9 mouse cellular contexts compared by ENCODE assay signal in genomic region chr7:107787977-107788620, GRCm38 (mm10). TPM values are rescaled to one million over a fixed set of nuclear protein-coding genes. Genes with fewer than 3 reads are reported as not detected.
DNase-seq lines count a peak whose midpoint lies in the region; TF ChIP-seq lines count a peak whose summit lies in the region.
"Had no signal": no experiment of that assay in that cellular context is flagged by ENCODE, and none has a peak within 500 bp of the region (broad histone marks: within the 10 kb centered on the region; RNA-seq: fewer than 3 reads in every experiment).

No protein-coding gene starts in this region.

- DNase-seq in kidney, adult 18-20 months: peak; percentile 10
- DNase-seq in kidney, adult 11 months: no peak
- peak; percentile 33 for DNase-seq in ES-E14 (ENCODE audit: low read depth, low spot score)
- peak; percentile 10 for DNase-seq in embryo, embryonic 9.5 days (ENCODE audit: extremely low spot score)
- DNase-seq in layer of hippocampus, adult 9-10 months (ENCODE audit: low spot score): peak; percentile 16
- DNase-seq in retina, postnatal 7 days (ENCODE audit: low read depth, low spot score): peak; percentile 17
- no peak for DNase-seq in gastrocnemius, postnatal 14 days
- no peak for DNase-seq in thymus, adult 2 months

- no peak for TF ChIP-seq CTCF in thymus, adult 2 months (IDR thresholded peaks at IDR 0.05; ENCODE audit: borderline replicate concordance, control insufficient read depth, extremely low read depth, insufficient read depth, low read length, poor library complexity)

- H3K27me3 ChIP-seq in thymus, adult 2 months (ENCODE audit: control insufficient read depth, insufficient read depth, low read length): no peaks in the 10 kb centered on the region

- no peak overlapping the region for H3K9ac ChIP-seq in ES-E14 (ENCODE audit: insufficient read depth, low read depth, low read length, poor library complexity, severe bottlenecking)

- WGBS in thymus, adult 2 months: 60% methylated on average over 3 of the region's 3 CpGs

- H3K36me3 ChIP-seq in ES-E14 (ENCODE audit: control insufficient read depth, insufficient read depth, low read length, poor library complexity, severe bottlenecking): no peaks in the 10 kb centered on the region
- H3K36me3 ChIP-seq in thymus, adult 2 months (ENCODE audit: control insufficient read depth, insufficient read depth, low read length): no peaks in the 10 kb centered on the region

- in situ Hi-C loops in ES-E14 (cut with MboI; ENCODE audit: low sequenced_read_pairs in 2 of 2, unreplicated experiment in 2 of 2): no loop called here

- no peak overlapping the region for H3K27ac ChIP-seq in ES-E14 (ENCODE audit: insufficient read depth, low read depth, low read length, poor library complexity, severe bottlenecking)
- no peak overlapping the region for H3K27ac ChIP-seq in thymus, adult 2 months (ENCODE audit: control insufficient read depth, insufficient read depth, low read length)

- H3K4me1 ChIP-seq in ES-E14 (ENCODE audit: control insufficient read depth in 2 of 2, insufficient read depth in 2 of 2, low read length in 2 of 2, poor library complexity in 1 of 2): no peaks in the 10 kb centered on the region
- no peaks in the 10 kb centered on the region for H3K4me1 ChIP-seq in thymus, adult 2 months (replicated peaks; ENCODE audit: control insufficient read depth, insufficient read depth, low read length)

- H3K4me3 ChIP-seq in ES-E14 (ENCODE audit: insufficient read depth in 1 of 2, low read depth in 1 of 2, low read length in 2 of 2, poor library complexity in 1 of 2, severe bottlenecking in 1 of 2): no peak overlapping the region
- no peak overlapping the region for H3K4me3 ChIP-seq in thymus, adult 2 months (ENCODE audit: control insufficient read depth, insufficient read depth, low read length)

- no peaks in the 10 kb centered on the region for H3K9me3 ChIP-seq in ES-E14 (ENCODE audit: control insufficient read depth, insufficient read depth, low read depth, low read length)

- intact Hi-C loops in gastrocnemius, postnatal 14 days (cut with DNase I; ENCODE audit: low total_unique reads): no loop called here

- TF ChIP-seq POLR2A in thymus, adult 2 months (IDR thresholded peaks at IDR 0.05; ENCODE audit: control insufficient read depth, extremely low read depth, insufficient read depth, low read length, poor library complexity): no peak

TF ChIP-seq in ES-E14, 5 proteins besides CTCF, POLR2A, EP300 and RAD21:
- TF ChIP-seq ZC3H11A (IDR thresholded peaks at IDR 0.05; ENCODE audit: borderline replicate concordance, low read depth, low read length) (peak; percentile 56; the same call in 1 of the 2 replicates), MAFK (IDR thresholded peaks at IDR 0.05; ENCODE audit: insufficient read depth, low read depth, low read length) (no peak)

RNA-seq across cellular contexts. Expression of gene Ovch2, which starts 12.9 kb away (rescaled TPM):
- total RNA-seq in ES-E14 (2012; rRNA removed): not detected in 2 replicates
- not detected for total RNA-seq in gastrocnemius, postnatal 14 days (2021)
- not detected in 2 replicates for polyA plus RNA-seq in thymus, adult 2 months (2012; rRNA removed)
- total RNA-seq: layer of hippocampus, adult 18-20 months had no signal

RNA-seq across cellular contexts. Expression of gene Olfr467, which starts 24.0 kb away (rescaled TPM):
- total RNA-seq in ES-E14 (2012; rRNA removed): not detected in 2 replicates
- not detected for total RNA-seq in gastrocnemius, postnatal 14 days (2021)
- not detected in 2 replicates for polyA plus RNA-seq in thymus, adult 2 months (2012; rRNA removed)
- total RNA-seq: layer of hippocampus, adult 18-20 months had no signal

RNA-seq across cellular contexts. Expression of gene Cyb5r2, which starts 30.3 kb away (rescaled TPM):
- total RNA-seq in ES-E14 (2012; rRNA removed): 0.62 and 0.85 TPM in 2 replicates
- under 1 TPM in 1 of 2 experiments, not detected in 1; 0.35 TPM for total RNA-seq in gastrocnemius, postnatal 14 days (2021)
- 0.13 and 0.32 TPM in 2 replicates for polyA plus RNA-seq in thymus, adult 2 months (2012; rRNA removed)

RNA-seq across cellular contexts. Expression of gene Olfr469, which starts 37.2 kb away (rescaled TPM):
- total RNA-seq in ES-E14 (2012; rRNA removed): not detected in 2 replicates
- total RNA-seq in gastrocnemius, postnatal 14 days (2021): not detected
- polyA plus RNA-seq in thymus, adult 2 months (2012; rRNA removed): not detected in 2 replicates
- total RNA-seq: layer of hippocampus, adult 18-20 months had no signal

RNA-seq across cellular contexts. Expression of gene Olfr470, which starts 59.2 kb away (rescaled TPM):
- total RNA-seq in ES-E14 (2012; rRNA removed): not detected in 2 replicates
- total RNA-seq in gastrocnemius, postnatal 14 days (2021): not detected
- polyA plus RNA-seq in thymus, adult 2 months (2012; rRNA removed): not detected in 2 replicates
- total RNA-seq: layer of hippocampus, adult 18-20 months had no signal

Comparison
In these comparisons a context has a peak if more than half of its experiments do, and no peak if none do; other contexts are left out.
1. DNase-seq: peak in kidney, adult 18-20 months (single experiment), ES-E14 (single experiment), embryo, embryonic 9.5 days (single experiment), layer of hippocampus, adult 9-10 months (single experiment) and retina, postnatal 7 days (single experiment); none in kidney, adult 11 months (single experiment), gastrocnemius, postnatal 14 days (single experiment) and thymus, adult 2 months (single experiment).